Mouse (Mus musculus): ENCODE data around the gene Sult2a6. TPM values are rescaled to one million over a fixed set of nuclear protein-coding genes. Genes with fewer than 3 reads are reported as not detected.

The Sult2a6 gene
- total RNA-seq (2021): not detected
- long read RNA-seq, experiment 1: 0 reads
- long read RNA-seq, experiment 2: 0 reads

GRCm38 (mm10) chr7:14254770-14255169 is at the start of gene Sult2a6:
Gene Sult2a6, minus strand, starts transcription at chr7:14254870.
- no peak for DNase-seq (ENCODE audit: low spot score in 2 of 2)

- DNase-seq (ENCODE audit: low spot score in 2 of 2): no peak
Observed at GRCm38 (mm10) chr7:14215231-14215630, 39.4 kb downstream of the Sult2a6 start.

GRCm38 (mm10) chr7:14203417-14203816 is 51.3 kb downstream of the Sult2a6 start:
- DNase-seq (ENCODE audit: low spot score in 2 of 2): no peak

GRCm38 (mm10) chr7:14202487-14202886 is 52.2 kb downstream of the Sult2a6 start:
- DNase-seq (ENCODE audit: low spot score in 2 of 2): no peak

Other genes with a start within 250 kb of the Sult2a6 start
- not detected for gene Sult2a3, start 131.8 kb downstream of the Sult2a6 start, total RNA-seq (2021)
- gene Obox8, start 78.7 kb upstream of the Sult2a6 start, total RNA-seq (2021): not detected
- gene Sult2a8, start 191.9 kb upstream of the Sult2a6 start, total RNA-seq (2021): not detected
- gene Sult2a7, start 239.4 kb upstream of the Sult2a6 start, total RNA-seq (2021): not detected

All from layer of hippocampus, postnatal 14 days (tissue).